Mouse (Mus musculus) hindbrain, embryonic 16.5 days (tissue): Measurements from ENCODE around the gene Cer1. TPM values are rescaled to one million over a fixed set of nuclear protein-coding genes. Genes with fewer than 3 reads are reported as not detected.

Experiments
- ATAC-seq: fragments of 200-750 bp; cut with Nextera tagmentation; 2 replicates; pipeline ENCODE4 v1.8.0; 2017; ENCODE audit warnings: moderate TSS enrichment, moderate library complexity
- H3K27ac ChIP-seq: fragments of 300-500 bp; sonication (generic); 2 replicates; pipeline ENCODE4 v1.5.1; 2014; ENCODE audit warnings: low read depth, mild to moderate bottlenecking, control low read depth, low read length, moderate library complexity
- H3K27me3 ChIP-seq: fragments of 300-500 bp; sonication (generic); replicated peaks from 2 replicates; pipeline ENCODE4 v1.6.1; 2014; ENCODE audit warnings: low read length; ENCODE audit not compliant: control insufficient read depth, insufficient read depth
- H3K36me3 ChIP-seq: fragments of 300-500 bp; sonication (generic); 2 replicates; pipeline ENCODE4 v1.6.1; 2014; ENCODE audit warnings: mild to moderate bottlenecking, low read length, moderate library complexity, mixed read lengths; ENCODE audit not compliant: control insufficient read depth, insufficient read depth
- H3K4me1 ChIP-seq: fragments of 300-500 bp; sonication (generic); 2 replicates; pipeline ENCODE4 v1.6.1; 2014; ENCODE audit warnings: low read depth, low read length; ENCODE audit not compliant: control insufficient read depth, insufficient read depth
- H3K4me2 ChIP-seq: fragments of 300-500 bp; sonication (generic); 2 replicates; pipeline ENCODE4 v1.6.1; 2014; ENCODE audit warnings: mild to moderate bottlenecking, low read length, control low read depth, moderate library complexity
- H3K4me3 ChIP-seq: fragments of 300-500 bp; sonication (generic); 2 replicates; pipeline ENCODE4 v1.5.1; 2014; ENCODE audit warnings: mild to moderate bottlenecking, low read length, control low read depth, moderate library complexity
- H3K9ac ChIP-seq: fragments of 300-500 bp; sonication (generic); 2 replicates; pipeline ENCODE4 v1.6.1; 2014; ENCODE audit warnings: low read depth, mild to moderate bottlenecking, control low read depth, low read length, moderate library complexity
- H3K9me3 ChIP-seq: fragments of 300-500 bp; sonication (generic); 2 replicates; pipeline ENCODE4 v1.6.1; 2014; ENCODE audit warnings: mild to moderate bottlenecking, low read length, moderate library complexity; ENCODE audit not compliant: control insufficient read depth
- WGBS: fragments of 180-500 bp; shearing (Covaris S2); extraction: QIAGEN DNeasy Blood & Tissue Kit; methylation state at CpG from one replicate; pipeline ENCODE4 v1.1.7; 2014; 5-methylcytosine and 5-hydroxymethylcytosine counted together
- polyA plus RNA-seq: library from polyadenylated mRNA; unstranded; fragments of >200 nt; fragmentation: Nextera tagmentation; extraction: Ambion mirVana; gene quantifications from 2 replicates; pipeline ENCODE4 v1.2.1, GENCODE M21; 2015

Gene Cer1
- polyA plus RNA-seq, 1 experiment from 2014 or later = 0.18 TPM

- Histone ChIP-seq H3K27ac (no peak overlapping the region), H3K4me2 (no peak overlapping the region), H3K4me1 (peaks cover 16% of the 10 kb centered on the region), H3K9me3 (no peaks in the 10 kb centered on the region), H3K27me3 (no peaks in the 10 kb centered on the region), H3K4me3 (no peak overlapping the region), H3K36me3 (no peaks in the 10 kb centered on the region), H3K9ac (no peak overlapping the region)
- WGBS = 93% methylated on average over 3 of the region's 3 CpGs
- ATAC-seq = no peak
Observed at GRCm38 (mm10) chr4:82856986-82857385, 28.0 kb downstream of the Cer1 start.

GRCm38 (mm10) chr4:82853809-82854208, 31.1 kb downstream of the Cer1 start:
- H3K4me2 ChIP-seq = no peak overlapping the region
- H3K9me3 ChIP-seq = no peaks in the 10 kb centered on the region
- H3K27ac ChIP-seq = no peak overlapping the region
- no peak overlapping the region for H3K4me3 ChIP-seq
- H3K36me3 ChIP-seq = no peaks in the 10 kb centered on the region; the same call in 1 of the 2 replicates
- H3K9ac ChIP-seq = no peak overlapping the region
- 91% methylated on average over 2 of the region's 2 CpGs for WGBS
- ATAC-seq = no peak
- H3K27me3 ChIP-seq = no peaks in the 10 kb centered on the region
- H3K4me1 ChIP-seq = peaks cover 9% of the 10 kb centered on the region

DNA sequence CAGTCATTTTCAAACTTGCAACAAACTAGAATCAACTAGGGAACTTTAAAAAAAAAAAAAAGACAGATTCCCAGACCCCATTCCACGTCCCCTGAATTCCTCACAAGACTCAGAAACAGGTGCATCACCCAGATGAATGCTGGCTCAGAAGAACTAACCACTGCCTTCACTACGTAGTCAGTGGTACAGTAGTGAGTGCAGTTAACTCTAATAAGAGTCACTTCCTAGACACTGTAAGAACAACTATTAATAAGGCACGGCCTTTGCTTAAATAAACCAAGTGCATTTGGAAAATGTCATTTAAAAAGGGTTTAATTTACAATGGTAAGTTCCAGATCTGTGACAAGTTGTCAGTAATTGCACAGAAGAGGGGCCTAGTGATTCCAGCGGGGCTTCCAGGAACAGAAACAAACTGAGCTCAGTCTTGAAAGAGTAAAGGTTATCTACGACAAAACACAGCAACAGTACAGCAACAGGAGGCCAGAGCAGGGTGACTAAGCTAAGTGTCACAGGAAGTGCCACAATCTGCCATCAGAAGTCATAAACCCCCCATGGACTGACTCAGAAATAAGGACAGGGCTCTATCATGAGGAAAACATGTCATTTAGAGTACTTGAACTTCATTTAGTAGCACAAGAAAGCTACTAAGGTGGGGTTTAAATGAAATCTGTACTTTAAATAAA, 36.3 kb downstream of the Cer1 start:
- Histone ChIP-seq H3K36me3 (no peaks in the 10 kb centered on the region; the same call in 1 of the 2 replicates), H3K4me2 (no peak overlapping the region), H3K4me3 (no peak overlapping the region), H3K9ac (no peak overlapping the region), H3K27me3 (no peaks in the 10 kb centered on the region), H3K4me1 (no peaks in the 10 kb centered on the region), H3K9me3 (no peaks in the 10 kb centered on the region), H3K27ac (no peak overlapping the region)
- WGBS = 59% methylated on average over 5 of the region's 5 CpGs
- no peak for ATAC-seq

GRCm38 (mm10) chr4:82837526-82838240, 47.3 kb downstream of the Cer1 start:
- H3K4me1 ChIP-seq = no peaks in the 10 kb centered on the region
- no peak overlapping the region for H3K4me2 ChIP-seq
- peaks cover 8% of the 10 kb centered on the region for H3K36me3 ChIP-seq
- no peak for ATAC-seq
- WGBS = 70% methylated on average over 3 of the region's 3 CpGs
- no peak overlapping the region for H3K4me3 ChIP-seq
- no peak overlapping the region for H3K27ac ChIP-seq
- no peak overlapping the region for H3K9ac ChIP-seq
- no peaks in the 10 kb centered on the region for H3K9me3 ChIP-seq
- H3K27me3 ChIP-seq = no peaks in the 10 kb centered on the region

Other genes starting within 250 kb of the Cer1 start
- 67.4 and 75.7 TPM in 2 replicates for gene Nfib, start 179.4 kb downstream of the Cer1 start, polyA plus RNA-seq
- gene Zdhhc21, start 25.2 kb downstream of the Cer1 start, polyA plus RNA-seq = 19.2 and 20.9 TPM in 2 replicates
- 2.2 TPM in 2 replicates for gene Frem1, start 167.2 kb upstream of the Cer1 start, polyA plus RNA-seq